Mouse (Mus musculus): Measurements from ENCODE around the gene Atf6.

Atf6 gene

GRCm38 (mm10) chr1:170655280-170655917 is 212.2 kb downstream of the Atf6 start:
- DNase-seq: peak; percentile 98

Measured in heart, adult 11 months (tissue).